8 mouse cellular contexts compared by ENCODE assay signal in the genomic region with DNA sequence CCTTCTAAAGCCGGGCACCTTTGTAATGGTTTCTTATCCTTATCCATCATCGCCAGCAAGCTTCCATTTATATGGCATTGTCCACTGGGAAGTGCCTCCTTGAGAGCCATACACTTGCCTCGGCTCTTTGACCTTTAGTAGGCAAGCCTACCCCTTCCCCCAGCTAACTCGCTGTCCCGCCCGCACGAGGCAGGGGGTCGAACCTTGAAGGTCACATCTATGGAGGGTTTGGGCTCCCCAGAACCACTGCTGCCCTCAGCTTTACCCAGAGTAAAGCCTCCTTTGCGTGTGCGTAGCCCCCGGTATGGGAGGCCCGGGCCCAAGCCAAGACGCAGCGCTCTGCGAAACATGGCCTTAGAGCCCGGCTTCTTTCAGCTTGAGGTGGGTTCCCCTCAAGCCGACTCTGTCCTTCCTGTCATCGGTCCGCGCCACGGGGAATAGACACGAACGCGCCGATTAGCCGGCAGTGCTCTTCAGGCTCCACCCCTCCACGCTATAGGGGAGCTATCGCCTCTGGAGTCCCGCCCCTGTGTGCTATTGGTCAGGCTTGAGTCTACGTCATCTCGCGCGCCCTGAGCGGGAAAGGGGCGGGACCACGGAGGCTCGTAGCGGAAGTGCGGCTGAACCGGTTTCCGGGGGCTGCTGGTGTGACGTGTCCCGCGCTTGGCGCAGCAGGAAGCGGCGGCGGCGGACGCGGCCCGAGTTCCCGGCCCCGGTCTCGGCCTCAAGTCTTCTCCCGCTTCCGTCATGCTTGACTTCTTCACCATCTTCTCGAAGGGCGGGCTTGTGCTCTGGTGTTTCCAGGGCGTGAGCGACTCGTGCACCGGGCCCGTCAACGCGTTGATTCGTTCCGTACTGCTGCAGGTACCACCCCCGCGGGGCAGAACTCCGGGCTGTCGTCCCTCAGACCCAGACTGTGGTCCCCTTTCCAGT. TPM values are rescaled to one million over a fixed set of nuclear protein-coding genes. Genes with fewer than 3 reads are reported as not detected.
DNase-seq lines count a peak whose midpoint lies in the region; ATAC-seq and TF ChIP-seq lines count a peak whose summit lies in the region.

A gene (minus strand): TSS at position 514 of the 933 bp plus-strand sequence.

- no peaks in the 10 kb centered on the region for H3K9me3 ChIP-seq in MEL (replicated peaks; ENCODE audit: insufficient read depth, low read length)
- H3K9me3 ChIP-seq in forebrain, postnatal 0 days (ENCODE audit: low read length): no peaks in the 10 kb centered on the region
- no peaks in the 10 kb centered on the region for H3K9me3 ChIP-seq in lung, embryonic 15.5 days

- H3K9ac ChIP-seq in MEL (ENCODE audit: control insufficient read depth, low read depth, low read length, poor library complexity, severe bottlenecking): peak within 1 kb of the TSS; percentile 99
- peak within 1 kb of the TSS; percentile 80 for H3K9ac ChIP-seq in forebrain, postnatal 0 days
- peak within 1 kb of the TSS; percentile 76 for H3K9ac ChIP-seq in lung, embryonic 15.5 days

- no peak for TF ChIP-seq CTCF in MEL (IDR thresholded peaks at IDR 0.05 in 2 of 3, conservative IDR thresholded peaks at IDR 0.05 in 1 of 3; ENCODE audit: control insufficient read depth in 1 of 3, insufficient read depth in 1 of 3, low read depth in 2 of 3, low read length in 3 of 3, poor library complexity in 1 of 3, severe bottlenecking in 1 of 3)
- no peak for TF ChIP-seq CTCF in cerebellum, adult 2 months (IDR thresholded peaks at IDR 0.05; ENCODE audit: borderline replicate concordance, insufficient read depth, low read depth, low read length)
- no peak for TF ChIP-seq CTCF in forebrain, postnatal 0 days (IDR thresholded peaks at IDR 0.05; ENCODE audit: low read depth)

- no peak for TF ChIP-seq EP300 in MEL (IDR thresholded peaks at IDR 0.05; ENCODE audit: low read depth in 1 of 2, low read length in 2 of 2)

- peak within 1 kb of the TSS; percentile 87 to 98 for H3K4me3 ChIP-seq in MEL (ENCODE audit: control insufficient read depth in 1 of 2, insufficient read depth in 1 of 2, low read depth in 2 of 2, low read length in 2 of 2)
- H3K4me3 ChIP-seq in cerebellum, adult 2 months (replicated peaks; ENCODE audit: insufficient read depth, low read depth, low read length): peak within 1 kb of the TSS; percentile 90
- peak within 1 kb of the TSS; percentile 77 for H3K4me3 ChIP-seq in forebrain, postnatal 0 days (ENCODE audit: low read depth, low read length)
- H3K4me3 ChIP-seq in lung, embryonic 15.5 days: peak within 1 kb of the TSS; percentile 76

- peaks cover 0 to 14% of the 10 kb centered on the region in 2 experiments; a peak in 2 of 4 replicates for H3K4me1 ChIP-seq in MEL (ENCODE audit: control insufficient read depth in 1 of 2, insufficient read depth in 2 of 2, low read length in 2 of 2)
- H3K4me1 ChIP-seq in cerebellum, adult 2 months (ENCODE audit: control insufficient read depth, insufficient read depth, low read length): no peaks in the 10 kb centered on the region; the same call in 1 of the 2 replicates
- peaks cover 6% of the 10 kb centered on the region; the same call in 1 of the 2 replicates for H3K4me1 ChIP-seq in forebrain, postnatal 0 days (ENCODE audit: insufficient read depth)
- peaks cover 16% of the 10 kb centered on the region for H3K4me1 ChIP-seq in lung, embryonic 15.5 days

- no peak for TF ChIP-seq RAD21 in MEL (IDR thresholded peaks at IDR 0.05; ENCODE audit: low read depth, low read length)

- H3K27ac ChIP-seq in MEL (ENCODE audit: control insufficient read depth, low read depth, low read length): peak within 1 kb of the TSS; percentile 90
- H3K27ac ChIP-seq in cerebellum, adult 2 months (ENCODE audit: insufficient read depth, low read length): peak within 1 kb of the TSS; percentile 84
- peak within 1 kb of the TSS; percentile 92 for H3K27ac ChIP-seq in forebrain, postnatal 0 days (ENCODE audit: low read depth, low read length)
- peak within 1 kb of the TSS; percentile 66 for H3K27ac ChIP-seq in lung, embryonic 15.5 days

- peaks cover 8 to 12% of the 10 kb centered on the region in 2 experiments for H3K36me3 ChIP-seq in MEL (ENCODE audit: control insufficient read depth in 1 of 2, insufficient read depth in 2 of 2, low read length in 2 of 2)
- H3K36me3 ChIP-seq in forebrain, postnatal 0 days (ENCODE audit: insufficient read depth): peaks cover 46% of the 10 kb centered on the region
- H3K36me3 ChIP-seq in lung, embryonic 15.5 days: peaks cover 65% of the 10 kb centered on the region

- peak; percentile 100 for ATAC-seq in forebrain, postnatal 0 days
- ATAC-seq in lung, embryonic 15.5 days (ENCODE audit: borderline replicate concordance, extremely low read depth, low FRiP score, low TSS enrichment): peak; percentile 100

- 1% methylated on average over 72 of the region's 72 CpGs for WGBS in cerebellum, adult 2 months
- WGBS in forebrain, postnatal 0 days: under 1% methylated on average over 72 of the region's 72 CpGs
- WGBS in lung, embryonic 15.5 days: under 1% methylated on average over 72 of the region's 72 CpGs

- H3K4me2 ChIP-seq in forebrain, postnatal 0 days (ENCODE audit: low read depth): peak within 1 kb of the TSS; percentile 76
- H3K4me2 ChIP-seq in lung, embryonic 15.5 days: peak within 1 kb of the TSS; percentile 82

- TF ChIP-seq POLR2A in MEL (IDR thresholded peaks at IDR 0.05; ENCODE audit: control insufficient read depth in 1 of 2, insufficient read depth in 1 of 2, low read depth in 1 of 2, low read length in 2 of 2, poor library complexity in 1 of 2): peak; percentile 89 to 98
- TF ChIP-seq POLR2A in cerebellum, adult 2 months (IDR thresholded peaks at IDR 0.05; ENCODE audit: borderline replicate concordance, insufficient read depth, low read length): peak; percentile 97

- DNase-seq in MEL (ENCODE audit: low read depth, low spot score): peak; percentile 99
- DNase-seq in cerebellum, adult 2 months: peak; percentile 99
- DNase-seq in forebrain, postnatal 0 days: peak; percentile 100
- DNase-seq in heart, postnatal 4 days: peak; percentile 99
- peak; percentile 98 to 99 for DNase-seq in layer of hippocampus, adult 8-10 months (ENCODE audit: low spot score in 2 of 2)
- DNase-seq in ovary, adult 18-20 months (ENCODE audit: low spot score): peak; percentile 99
- DNase-seq in thymus, postnatal 0 days (ENCODE audit: low spot score): peak; percentile 100

- H3K27me3 ChIP-seq in MEL (ENCODE audit: control insufficient read depth in 1 of 2, insufficient read depth in 2 of 2, low read length in 2 of 2): no peaks in the 10 kb centered on the region
- no peaks in the 10 kb centered on the region for H3K27me3 ChIP-seq in cerebellum, adult 2 months (ENCODE audit: control insufficient read depth, insufficient read depth, low read length)
- H3K27me3 ChIP-seq in forebrain, postnatal 0 days (ENCODE audit: insufficient read depth, low read length): no peaks in the 10 kb centered on the region
- H3K27me3 ChIP-seq in lung, embryonic 15.5 days: no peaks in the 10 kb centered on the region

- H3K79me2 ChIP-seq in MEL (ENCODE audit: control insufficient read depth, insufficient read depth, low read length, poor library complexity): peaks cover 20% of the 10 kb centered on the region

TF ChIP-seq in MEL, 35 proteins besides CTCF, POLR2A, EP300 and RAD21 (continues in another document):
- TF ChIP-seq MYC (IDR thresholded peaks at IDR 0.05; ENCODE audit: low read depth, low read length): peak; percentile 47; the same call in 1 of the 2 replicates
- 0 out of 2 replicates have a peak, but pooled peaks have one; percentile 39 for TF ChIP-seq ETS1 (IDR thresholded peaks at IDR 0.05; ENCODE audit: low read depth, low read length)
- peak; percentile 70; the same call in 1 of the 2 replicates for TF ChIP-seq E2F4 (IDR thresholded peaks at IDR 0.05; ENCODE audit: borderline replicate concordance, low read depth, low read length)
- peak; percentile 78 for TF ChIP-seq CHD2 (IDR thresholded peaks at IDR 0.05; ENCODE audit: low read length)
- TF ChIP-seq GATA1 (IDR thresholded peaks at IDR 0.05; ENCODE audit: low read depth, low read length): no peak
- TF ChIP-seq MXI1 (IDR thresholded peaks at IDR 0.05; ENCODE audit: low read depth, low read length): peak; percentile 53; the same call in 1 of the 2 replicates
- TF ChIP-seq SIN3A (IDR thresholded peaks at IDR 0.05; ENCODE audit: low read length): peak; percentile 92; the same call in 1 of the 2 replicates
- peak; percentile 96 for TF ChIP-seq NELFE (IDR thresholded peaks at IDR 0.05; ENCODE audit: low read depth, low read length)
- peak; percentile 99 for TF ChIP-seq MAZ (IDR thresholded peaks at IDR 0.05; ENCODE audit: low read depth, low read length)
- no peak; the same call in 1 of the 2 replicates for TF ChIP-seq UBTF (IDR thresholded peaks at IDR 0.05; ENCODE audit: borderline replicate concordance, insufficient read depth, low read depth, low read length)
- TF ChIP-seq MYB (IDR thresholded peaks at IDR 0.05; ENCODE audit: low read depth, low read length): no peak
- peak; percentile 75; the same call in 1 of the 2 replicates for TF ChIP-seq TBP (IDR thresholded peaks at IDR 0.05; ENCODE audit: low read depth, low read length)
- no peak for TF ChIP-seq ZC3H11A (IDR thresholded peaks at IDR 0.05; ENCODE audit: low read depth, low read length)
- TF ChIP-seq RCOR1 (IDR thresholded peaks at IDR 0.05; ENCODE audit: low read depth, low read length): no peak
- TF ChIP-seq TCF12 (IDR thresholded peaks at IDR 0.05; ENCODE audit: low read depth, low read length): peak; percentile 44
- TF ChIP-seq POLR2AphosphoS2 (IDR thresholded peaks at IDR 0.05; ENCODE audit: low read length): peak; percentile 96
- TF ChIP-seq SMC3 (IDR thresholded peaks at IDR 0.05; ENCODE audit: low read depth, low read length): no peak
- 0 out of 2 replicates have a peak, but pooled peaks have one; percentile 16 for TF ChIP-seq JUND (IDR thresholded peaks at IDR 0.05; ENCODE audit: low read depth, low read length)
- TF ChIP-seq ZMIZ1 (IDR thresholded peaks at IDR 0.05; ENCODE audit: low read depth, low read length): peak; percentile 73; the same call in 1 of the 2 replicates
- TF ChIP-seq HCFC1 (IDR thresholded peaks at IDR 0.05; ENCODE audit: low read depth, low read length): peak; percentile 93

RNA-seq across cellular contexts. Expression of the gene that starts here (rescaled TPM):
- 35.6 and 42.4 TPM in 2 replicates for total RNA-seq in MEL (2012; rRNA removed)
- 10 to 100 TPM in 1 of 2 experiments, not detected in 1; 39.0 TPM for polyA plus RNA-seq in MEL (2012; ENCODE audit: insufficient read depth in 1 of 2, insufficient read length in 2 of 2, low read depth in 1 of 2, low replicate concordance in 2 of 2, missing spikeins in 1 of 2)
- 54.6 and 55.1 TPM in 2 replicates for polyA plus RNA-seq in cerebellum, adult 2 months (2012; rRNA removed)
- 38.1 and 42.3 TPM in 2 replicates for total RNA-seq in forebrain, postnatal 0 days (2014; rRNA removed)
- polyA plus RNA-seq in forebrain, postnatal 0 days (2015; fragmentation: Nextera tagmentation; extraction: Ambion mirVana): 32.0 and 40.8 TPM in 2 replicates
- total RNA-seq in heart, postnatal 4 days (2021): 10 to 100 TPM; 84.7 to 85.2 TPM
- 10 to 100 TPM; 33.3 to 46.1 (median 38.3) TPM for total RNA-seq in layer of hippocampus, adult 8-10 months (2022)
- polyA plus RNA-seq in lung, embryonic 15.5 days (2015; fragmentation: Nextera tagmentation; extraction: Ambion mirVana): 37.9 and 43.0 TPM in 2 replicates
- polyA plus RNA-seq in thymus, postnatal 0 days (2015; fragmentation: Nextera tagmentation; extraction: Ambion mirVana): 28.7 and 35.7 TPM in 2 replicates

Comparison
In these comparisons a context has a peak if more than half of its experiments do, and no peak if none do; other contexts are left out.
1. Peak in every context shown above with its lines: DNase-seq, ATAC-seq, H3K4me3 ChIP-seq and H3K27ac ChIP-seq.